Mouse (Mus musculus) megakaryocyte, embryonic 14.5 days (primary cell): Measurements from ENCODE around the gene Pde6c.

ENCODE experiments used
- FLI1 ChIP-seq: IDR thresholded peaks from 2 replicates; pipeline ENCODE4 v1.6.1; 2012; ENCODE audit warnings: low read length, inconsistent platforms, mixed read lengths
- GATA1 ChIP-seq: IDR thresholded peaks from 3 replicates; pipeline ENCODE4 v1.6.1; 2012; ENCODE audit warnings: mixed read lengths, low read length, inconsistent platforms, borderline replicate concordance

- TF ChIP-seq GATA1 (no peak), FLI1 (no peak)
Observed at GRCm38 (mm10) chr19:38198731-38199130, 66.2 kb downstream of the Pde6c start.
